Mouse (Mus musculus) CH12.LX (cell line): Measurements from ENCODE around the gene Spata3. TPM values are rescaled to one million over a fixed set of nuclear protein-coding genes. Genes with fewer than 3 reads are reported as not detected.

Source experiments
- DNase-seq: peaks from one replicate; pipeline ENCODE4 v3.0.0-alpha.2; 2013; ENCODE audit errors: extremely low read depth
- H3K27ac ChIP-seq: 2 replicates; pipeline ENCODE4 v1.5.1; 2012; ENCODE audit warnings: low read depth, mild to moderate bottlenecking, control low read depth, moderate library complexity; ENCODE audit not compliant: insufficient read depth
- H3K27me3 ChIP-seq: replicated peaks from 2 replicates; pipeline ENCODE3; 2012; ENCODE audit warnings: inconsistent platforms
- H3K36me3 ChIP-seq, 2 experiments: replicated peaks in 1 of 2; 2 replicates each; pipeline versions ENCODE3 to v1.6.1; 2012; ENCODE audit warnings: inconsistent platforms in 1 of 2, low read length in 1 of 2, mild to moderate bottlenecking in 1 of 2, mixed read lengths in 1 of 2, moderate library complexity in 1 of 2; ENCODE audit not compliant: control insufficient read depth in 1 of 2, insufficient read depth in 1 of 2
- H3K4me1 ChIP-seq, 2 experiments: 2 replicates each; pipeline ENCODE4 v1.6.1; 2012; ENCODE audit warnings: inconsistent platforms in 1 of 2, moderate library complexity in 1 of 2; ENCODE audit not compliant: insufficient read depth in 2 of 2, control insufficient read depth in 1 of 2
- H3K4me2 ChIP-seq: 2 replicates; pipeline ENCODE4 v1.6.1; 2012; ENCODE audit warnings: low read depth, mild to moderate bottlenecking, control low read depth; ENCODE audit not compliant: poor library complexity, insufficient read depth, severe bottlenecking
- H3K4me3 ChIP-seq, 3 experiments: fragments of 150-350 bp in 1 of 3; sonication (generic) in 1 of 3; replicated peaks in 1 of 3; 2 replicates each; pipeline versions ENCODE3 to v1.5.1; 2011 to 2012; ENCODE audit warnings: low read depth in 2 of 3, low read length in 2 of 3, mild to moderate bottlenecking in 2 of 3, moderate library complexity in 2 of 3, control low read depth in 1 of 3, improper control_type of control experiment in 1 of 3, inconsistent platforms in 1 of 3, mixed read lengths in 1 of 3; ENCODE audit not compliant: poor library complexity in 1 of 3
- H3K79me2 ChIP-seq: replicated peaks from 2 replicates; pipeline ENCODE4 v1.6.1; 2012; ENCODE audit warnings: mild to moderate bottlenecking, moderate library complexity; ENCODE audit not compliant: control insufficient read depth, poor library complexity, insufficient read depth, severe bottlenecking; ENCODE audit errors: extremely low read depth
- H3K9ac ChIP-seq: 2 replicates; pipeline ENCODE4 v1.6.1; 2012; ENCODE audit warnings: low read depth, mild to moderate bottlenecking, control low read depth, moderate library complexity; ENCODE audit not compliant: insufficient read depth
- H3K9me3 ChIP-seq: replicated peaks from 2 replicates; pipeline ENCODE3; 2012; ENCODE audit warnings: low read length, inconsistent platforms, mixed read lengths
- BHLHE40 ChIP-seq: IDR thresholded peaks from 2 replicates; pipeline ENCODE4 v1.6.1; 2011; ENCODE audit warnings: mild to moderate bottlenecking, low read depth, low read length, improper control_type of control experiment
- CTCF ChIP-seq, 2 experiments: IDR thresholded peaks in 1 of 2; conservative IDR thresholded peaks in 1 of 2; 2 replicates each; pipeline ENCODE4 v1.5.1; 2011 to 2012; ENCODE audit warnings: low read depth in 2 of 2, low read length in 2 of 2, improper control_type of control experiment in 1 of 2, inconsistent platforms in 1 of 2, mild to moderate bottlenecking in 1 of 2, moderate library complexity in 1 of 2
- E2F4 ChIP-seq: IDR thresholded peaks from 2 replicates; pipeline ENCODE4 v1.6.1; 2011; ENCODE audit warnings: low read depth, low read length, improper control_type of control experiment; ENCODE audit not compliant: insufficient replicate concordance
- ETS1 ChIP-seq: conservative IDR thresholded peaks from 2 replicates; pipeline ENCODE4 v1.6.1; 2012; ENCODE audit warnings: low read depth, mild to moderate bottlenecking, inconsistent platforms, low read length, improper control_type of control experiment, moderate library complexity
- GABPA ChIP-seq: IDR thresholded peaks from 2 replicates; pipeline ENCODE4 v1.6.1; 2012; ENCODE audit warnings: low read depth, low read length, improper control_type of control experiment, inconsistent platforms; ENCODE audit not compliant: insufficient replicate concordance
- IRF4 ChIP-seq: IDR thresholded peaks from 2 replicates; pipeline ENCODE4 v1.6.1; 2014; ENCODE audit warnings: low read depth, mild to moderate bottlenecking, inconsistent platforms, low read length, improper control_type of control experiment
- JUND ChIP-seq: conservative IDR thresholded peaks from 2 replicates; pipeline ENCODE4 v1.6.1; 2011; ENCODE audit warnings: low read depth, low read length, improper control_type of control experiment
- KAT2A ChIP-seq: IDR thresholded peaks from 2 replicates; pipeline ENCODE4 v1.6.1; 2012; ENCODE audit warnings: low read length, improper control_type of control experiment, inconsistent platforms; ENCODE audit not compliant: insufficient replicate concordance
- MAX ChIP-seq: IDR thresholded peaks from 2 replicates; pipeline ENCODE4 v1.6.1; 2011; ENCODE audit warnings: low read length, improper control_type of control experiment
- NELFE ChIP-seq: IDR thresholded peaks from 2 replicates; pipeline ENCODE4 v1.6.1; 2011; ENCODE audit warnings: low read depth, low read length, improper control_type of control experiment
- NRF1 ChIP-seq: IDR thresholded peaks from 2 replicates; pipeline ENCODE4 v1.6.1; 2014; ENCODE audit warnings: low read depth, mild to moderate bottlenecking, inconsistent platforms, low read length, improper control_type of control experiment, moderate library complexity
- RCOR1 ChIP-seq: conservative IDR thresholded peaks from 2 replicates; pipeline ENCODE4 v1.6.1; 2012; ENCODE audit warnings: low read depth, mild to moderate bottlenecking, inconsistent platforms, low read length, improper control_type of control experiment
- SIN3A ChIP-seq: IDR thresholded peaks from 2 replicates; pipeline ENCODE4 v1.6.1; 2012; ENCODE audit warnings: low read length, improper control_type of control experiment, inconsistent platforms
- TBP ChIP-seq: conservative IDR thresholded peaks from 2 replicates; pipeline ENCODE4 v1.6.1; 2011; ENCODE audit warnings: low read depth, low read length, improper control_type of control experiment
- TCF12 ChIP-seq: IDR thresholded peaks from 2 replicates; pipeline ENCODE4 v1.6.1; 2014; ENCODE audit warnings: low read depth, mild to moderate bottlenecking, inconsistent platforms, low read length, improper control_type of control experiment
- UBTF ChIP-seq: IDR thresholded peaks from 2 replicates; pipeline ENCODE4 v1.6.1; 2012; ENCODE audit warnings: low read depth, mild to moderate bottlenecking, inconsistent platforms, low read length, improper control_type of control experiment, moderate library complexity
- USF1 ChIP-seq: IDR thresholded peaks from 2 replicates; pipeline ENCODE4 v1.6.1; 2014; ENCODE audit warnings: low read depth, mild to moderate bottlenecking, inconsistent platforms, low read length, improper control_type of control experiment
- ZKSCAN1 ChIP-seq: IDR thresholded peaks from 2 replicates; pipeline ENCODE4 v1.6.1; 2012; ENCODE audit warnings: low read depth, inconsistent platforms, low read length, improper control_type of control experiment, borderline replicate concordance
- ZNF384 ChIP-seq: IDR thresholded peaks from 2 replicates; pipeline ENCODE4 v1.6.1; 2012; ENCODE audit warnings: low read depth, low read length, improper control_type of control experiment, inconsistent platforms
- dilution Hi-C: fragments of 300-500 bp; cut with MboI; formaldehyde crosslinking; loops from 2 replicates; pipeline ENCODE4 v1.14.3; 2020; ENCODE audit warnings: low sequenced_read_pairs; ENCODE audit not compliant: extremely low pct_unique_long_range_greater_than_20kb, extremely low pct_ligation_motif_present
- in situ Hi-C: fragments of 300-500 bp; cut with MboI; formaldehyde crosslinking; loops from 3 replicates; pipeline ENCODE4 v1.14.3; 2019; ENCODE audit warnings: low sequenced_read_pairs, low pct_ligation_motif_present, low pct_unique_long_range_greater_than_20kb, mixed read lengths
- polyA plus RNA-seq: library from polyadenylated mRNA; unstranded; fragments of >175 nt; gene quantifications from 2 replicates; pipeline ENCODE4 v1.2.1, GENCODE M21; 2012; ENCODE audit warnings: low read depth; ENCODE audit not compliant: insufficient read length
- total RNA-seq, 2 experiments: library from RNA; depleted of rRNA; stranded (reverse); fragments of 300-350 nt in 1 of 2; fragments of >200 nt in 1 of 2; gene quantifications; 2 replicates each; pipeline ENCODE4 v1.2.3; 2012 to 2014

The Spata3 gene
- total and polyA plus RNA-seq, 3 experiments, result not detected

DNA sequence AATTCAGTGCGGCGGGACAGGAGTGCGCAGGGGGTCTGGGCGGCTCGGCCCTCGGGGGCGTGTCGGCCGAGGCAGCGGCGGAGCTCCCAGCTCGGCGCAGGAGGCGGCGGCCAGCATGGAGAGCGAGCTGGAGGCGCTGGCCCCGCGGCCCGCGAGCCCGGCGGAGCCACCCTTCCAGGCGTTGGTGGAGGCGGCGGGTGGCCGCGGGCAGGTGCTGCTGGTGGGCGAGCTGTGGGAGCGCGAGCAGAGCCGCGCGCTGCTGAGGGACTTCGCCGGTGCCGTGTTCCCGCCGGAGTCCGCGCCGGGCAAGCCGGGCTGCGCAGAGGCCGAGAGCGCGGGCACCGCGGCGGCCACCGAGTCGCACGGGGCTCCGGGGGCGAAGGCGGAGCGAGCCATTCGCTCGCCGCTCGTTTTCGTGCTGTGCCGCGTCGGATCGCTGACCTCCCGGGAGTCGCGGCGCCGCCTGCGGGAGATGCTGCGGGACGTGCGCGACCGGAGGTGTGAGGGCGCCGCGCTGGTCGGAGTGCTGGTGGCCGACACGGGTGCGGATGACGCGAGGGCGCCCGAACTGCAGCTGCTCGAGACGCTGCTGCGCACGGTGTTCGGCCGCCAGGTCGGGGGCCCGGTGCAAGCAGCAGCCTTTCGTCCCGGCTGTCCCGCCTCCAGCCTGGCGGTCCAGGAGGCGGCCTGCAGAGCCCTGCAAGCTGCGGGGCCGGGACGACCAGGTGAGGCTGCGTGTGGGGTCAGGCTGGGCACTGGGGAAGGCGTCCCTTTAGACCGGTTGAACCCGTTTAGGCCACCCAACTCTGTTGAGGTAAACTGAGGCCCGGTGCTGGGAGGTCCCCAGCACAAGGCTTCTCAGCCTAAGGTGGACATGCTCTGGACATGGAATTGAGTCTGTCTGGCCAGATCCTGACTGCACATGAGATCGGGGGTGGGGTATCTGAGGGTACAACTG lies 29.5 kb downstream of the Spata3 start, which contains the start of gene 2810459M11Rik:
Gene 2810459M11Rik, plus strand, starts transcription at position 16 of the 958 bp plus-strand sequence.
- H3K9ac ChIP-seq, result no peak within 1 kb of the TSS
- in situ Hi-C loops (no loop called here), dilution Hi-C loops (no loop called here)
- no peak within 1 kb of the TSS for H3K27ac ChIP-seq
- no peak for DNase-seq
- H3K4me2 ChIP-seq, result peak within 1 kb of the TSS; percentile 39
- H3K4me1 ChIP-seq, result peaks cover 0 to 3% of the 10 kb centered on the region in 2 experiments; a peak in 1 of 4 replicates
- TF ChIP-seq NRF1 (peak; percentile 39; the same call in 1 of the 2 replicates), UBTF (peak; percentile 76), NELFE (no peak)
- peaks cover 64% of the 10 kb centered on the region for H3K27me3 ChIP-seq
- peak within 1 kb of the TSS in 1 of 3 experiments; percentile 57 for H3K4me3 ChIP-seq
- no peaks in the 10 kb centered on the region for H3K79me2 ChIP-seq
- H3K9me3 ChIP-seq, result peaks cover 24% of the 10 kb centered on the region
- H3K36me3 ChIP-seq, result no peaks in the 10 kb centered on the region

DNA sequence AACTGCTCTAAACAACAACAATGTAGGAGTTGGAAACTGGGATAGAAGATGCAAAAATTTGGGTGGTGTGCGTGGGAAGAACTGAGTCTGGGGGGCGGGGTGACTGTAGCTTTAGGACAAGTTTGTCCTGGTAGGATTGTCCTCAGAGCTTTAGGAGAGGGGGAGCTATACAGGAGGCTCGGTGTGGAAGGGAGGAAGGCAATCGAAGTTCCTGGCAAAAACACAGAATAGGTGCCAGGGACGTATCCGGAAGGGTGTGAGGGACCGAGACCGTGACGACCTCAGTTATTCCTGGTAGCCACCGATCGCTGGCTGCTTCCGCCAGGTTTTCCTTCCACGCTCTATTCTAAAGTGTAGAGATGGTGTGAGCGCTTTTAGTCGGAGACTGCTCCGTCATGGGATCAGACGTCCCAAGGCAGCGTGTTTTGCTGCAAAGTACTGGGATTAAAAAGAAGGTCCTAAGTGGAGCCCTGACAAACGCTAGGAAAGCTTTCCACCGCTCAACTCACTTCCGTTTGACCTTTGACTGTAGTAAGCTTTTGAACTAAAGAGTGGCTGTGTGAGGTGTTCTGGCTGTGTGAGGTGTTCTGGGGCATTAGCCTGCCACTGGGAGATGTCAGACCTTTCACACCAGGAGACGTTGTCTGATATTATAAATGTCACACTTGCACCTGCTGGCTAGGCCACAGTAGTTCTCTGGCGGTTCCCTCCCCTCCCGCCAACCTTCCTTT lies 30.4 kb downstream of the Spata3 start:
- in situ Hi-C loops, result no loop called here
- H3K4me2 ChIP-seq, result no peak overlapping the region; the same call in 1 of the 2 replicates
- DNase-seq, result no peak
- H3K9me3 ChIP-seq, result peaks cover 17% of the 10 kb centered on the region
- H3K79me2 ChIP-seq, result no peaks in the 10 kb centered on the region
- H3K36me3 ChIP-seq, result no peaks in the 10 kb centered on the region
- no peak for TF ChIP-seq IRF4
- no peak for TF ChIP-seq RCOR1
- no peak for TF ChIP-seq ZKSCAN1
- TF ChIP-seq GABPA, result no peak
- no peak for TF ChIP-seq ZNF384
- no peak for TF ChIP-seq TCF12
- no peak for TF ChIP-seq TBP
- no peak for TF ChIP-seq SIN3A
- no peak for TF ChIP-seq UBTF
- no peak for TF ChIP-seq MAX
- no peak for TF ChIP-seq CTCF (conservative IDR thresholded peaks at IDR 0.05 in 1 of 2, IDR thresholded peaks at IDR 0.05 in 1 of 2; ENCODE audit: low read depth in 2 of 2, low read length in 2 of 2)
- TF ChIP-seq E2F4, result no peak
- no peak for TF ChIP-seq KAT2A
- no peak for TF ChIP-seq USF1
- TF ChIP-seq ETS1, result no peak
- TF ChIP-seq BHLHE40, result no peak
- TF ChIP-seq JUND, result no peak
- dilution Hi-C loops, result no loop called here
- H3K27me3 ChIP-seq, result peaks cover 64% of the 10 kb centered on the region
- H3K27ac ChIP-seq, result no peak overlapping the region
- no peak overlapping the region for H3K9ac ChIP-seq
- H3K4me1 ChIP-seq, result peaks cover 0 to 3% of the 10 kb centered on the region in 2 experiments; a peak in 1 of 4 replicates
- H3K4me3 ChIP-seq, result no peak overlapping the region
